Mouse (Mus musculus): ENCODE results near the gene Ppard.

- TF ChIP-seq POLR2A (IDR thresholded peaks at IDR 0.05; ENCODE audit: extremely low read depth, insufficient read depth, low read length) (no peak), CTCF (IDR thresholded peaks at IDR 0.05; ENCODE audit: extremely low read depth, insufficient read depth, low read length) (no peak)
These were observed 11.7 kb downstream of the Ppard start for GRCm38 (mm10) chr17:28244214-28244613.

Data from cortical plate, adult 2 months (tissue).